Mouse (Mus musculus) brain, embryonic 14.5 days (tissue): ENCODE results near the gene Mospd3.

Experiments
- CTCF ChIP-seq: fragments of 200-500 bp; IDR thresholded peaks from 2 replicates; pipeline ENCODE4 v1.5.1; 2012; ENCODE audit warnings: inconsistent platforms, mild to moderate bottlenecking, moderate library complexity, borderline replicate concordance; ENCODE audit not compliant: insufficient read depth, insufficient read length; ENCODE audit errors: extremely low read depth
- POLR2A ChIP-seq: fragments of 200-500 bp; IDR thresholded peaks from 2 replicates; pipeline ENCODE4 v1.6.1; 2012; ENCODE audit warnings: mild to moderate bottlenecking, inconsistent platforms, borderline replicate concordance; ENCODE audit not compliant: poor library complexity, insufficient read depth, insufficient read length, severe bottlenecking; ENCODE audit errors: extremely low read depth

DNA sequence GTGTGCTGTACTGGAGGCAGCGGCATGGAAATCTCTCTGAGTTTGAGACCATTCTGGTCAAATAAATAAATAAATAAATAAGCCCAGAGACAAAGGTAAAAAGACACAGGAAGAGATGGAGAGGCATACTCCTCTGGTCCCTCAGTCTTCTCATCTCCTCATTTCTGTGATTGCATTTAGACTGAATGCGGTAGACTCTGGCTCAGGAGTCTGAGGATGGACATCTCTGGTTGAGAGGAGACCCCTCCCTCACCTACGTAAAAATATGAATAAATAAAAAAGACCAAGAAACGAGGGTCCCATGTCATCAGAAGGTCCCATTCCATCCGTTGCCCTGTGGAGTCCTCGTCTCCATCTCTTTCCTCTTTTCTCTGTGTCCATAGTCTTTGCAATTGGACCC, 47.9 kb downstream of the Mospd3 start:
- TF ChIP-seq POLR2A (no peak), CTCF (no peak)
